Mouse (Mus musculus): ENCODE data around the gene Mettl8. TPM values are rescaled to one million over a fixed set of nuclear protein-coding genes. Genes with fewer than 3 reads are reported as not detected.

The Mettl8 gene
- polyA plus RNA-seq (2014; fragmentation: Nextera tagmentation; extraction: Ambion mirVana), result 25.1 and 26.1 TPM in 2 replicates

- WGBS, result under 1% methylated on average over 57 of the region's 57 CpGs
- Histone ChIP-seq H3K9me3 (ENCODE audit: control insufficient read depth, low read length) (no peaks in the 10 kb centered on the region), H3K4me3 (ENCODE audit: low read depth, low read length) (peak within 1 kb of the TSS; percentile 75), H3K27ac (ENCODE audit: low read depth, low read length) (peak within 1 kb of the TSS; percentile 91), H3K4me2 (replicated peaks; ENCODE audit: low read depth, low read length) (peak within 1 kb of the TSS; percentile 74), H3K9ac (ENCODE audit: low read depth, low read length) (peak within 1 kb of the TSS; percentile 89), H3K27me3 (ENCODE audit: control insufficient read depth, insufficient read depth, low read length) (no peaks in the 10 kb centered on the region), H3K4me1 (replicated peaks; ENCODE audit: control insufficient read depth, insufficient read depth, low read length) (no peaks in the 10 kb centered on the region), H3K36me3 (ENCODE audit: control insufficient read depth, insufficient read depth, low read length) (no peaks in the 10 kb centered on the region)
- DNase-seq (ENCODE audit: low spot score) (peak; percentile 97), ATAC-seq (ENCODE audit: low FRiP score) (peak; percentile 99)
These were observed at the start of gene Mettl8, which contains the start of gene Dcaf17 for GRCm38 (mm10) chr2:71055300-71056114. Mettl8 (minus strand) TSS chr2:71055583. Dcaf17 (plus strand) TSS chr2:71055328.

DNA sequence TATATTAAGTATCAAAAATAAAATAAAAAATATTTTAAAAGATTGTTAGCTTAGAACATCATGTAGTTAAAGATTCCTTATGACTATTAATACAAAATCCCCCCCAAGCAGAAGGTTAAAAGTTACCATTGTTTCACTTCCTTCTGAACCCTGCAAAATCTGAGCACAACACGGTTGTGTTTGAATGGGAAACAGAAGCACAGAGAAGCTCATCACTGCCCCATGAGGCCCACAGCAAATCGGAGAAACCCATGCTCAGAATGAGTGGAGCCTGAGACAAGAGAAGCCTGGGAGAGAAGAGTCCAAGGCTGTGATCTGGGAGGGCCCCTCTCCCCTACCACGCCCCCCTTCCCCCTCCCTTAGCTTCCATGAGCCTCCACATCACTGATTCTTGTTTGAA, 49.3 kb upstream of the Mettl8 start:
- no peak for ATAC-seq (ENCODE audit: low FRiP score)

DNA sequence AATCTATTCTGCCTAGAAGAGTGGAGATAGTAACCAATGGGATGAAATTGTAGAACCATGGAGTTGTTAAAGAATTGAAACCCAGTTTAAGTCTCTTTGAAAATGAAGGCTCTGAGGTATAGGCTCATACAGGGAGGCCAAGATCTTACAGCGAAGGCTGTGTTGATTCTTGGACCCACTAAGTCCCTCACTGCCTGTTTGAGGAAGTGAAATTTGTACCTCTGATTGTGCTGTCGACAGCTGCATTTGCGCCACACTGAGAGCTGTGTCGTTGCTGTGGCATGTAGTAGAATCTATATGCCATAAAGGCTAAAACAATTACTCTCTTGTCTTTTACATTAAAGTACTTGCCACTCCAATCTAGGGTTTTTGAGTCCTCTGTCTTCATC, 47.9 kb upstream of the Mettl8 start:
- no peaks in the 10 kb centered on the region for H3K36me3 ChIP-seq (ENCODE audit: control insufficient read depth, insufficient read depth, low read length)
- WGBS, result 89% methylated on average over 4 of the region's 4 CpGs
- H3K4me3 ChIP-seq (ENCODE audit: low read depth, low read length), result no peak overlapping the region
- H3K27me3 ChIP-seq (ENCODE audit: control insufficient read depth, insufficient read depth, low read length), result no peaks in the 10 kb centered on the region
- no peaks in the 10 kb centered on the region for H3K9me3 ChIP-seq (ENCODE audit: control insufficient read depth, low read length)
- DNase-seq (ENCODE audit: low spot score) (no peak), ATAC-seq (ENCODE audit: low FRiP score) (no peak)
- H3K4me2 ChIP-seq (replicated peaks; ENCODE audit: low read depth, low read length), result no peak overlapping the region
- no peak overlapping the region for H3K27ac ChIP-seq (ENCODE audit: low read depth, low read length)
- H3K4me1 ChIP-seq (replicated peaks; ENCODE audit: control insufficient read depth, insufficient read depth, low read length), result no peaks in the 10 kb centered on the region
- no peak overlapping the region for H3K9ac ChIP-seq (ENCODE audit: low read depth, low read length)

More for the DNA sequence above, 49.3 kb upstream of the Mettl8 start:
- Histone ChIP-seq H3K36me3 (ENCODE audit: control insufficient read depth, insufficient read depth, low read length) (no peaks in the 10 kb centered on the region), H3K9me3 (ENCODE audit: control insufficient read depth, low read length) (no peaks in the 10 kb centered on the region), H3K4me3 (ENCODE audit: low read depth, low read length) (no peak overlapping the region), H3K27ac (ENCODE audit: low read depth, low read length) (no peak overlapping the region), H3K27me3 (ENCODE audit: control insufficient read depth, insufficient read depth, low read length) (no peaks in the 10 kb centered on the region), H3K9ac (ENCODE audit: low read depth, low read length) (no peak overlapping the region), H3K4me2 (replicated peaks; ENCODE audit: low read depth, low read length) (no peak overlapping the region), H3K4me1 (replicated peaks; ENCODE audit: control insufficient read depth, insufficient read depth, low read length) (no peaks in the 10 kb centered on the region)
- no peak for DNase-seq (ENCODE audit: low spot score)
- WGBS, result 70% methylated on average over 3 of the region's 3 CpGs

DNA sequence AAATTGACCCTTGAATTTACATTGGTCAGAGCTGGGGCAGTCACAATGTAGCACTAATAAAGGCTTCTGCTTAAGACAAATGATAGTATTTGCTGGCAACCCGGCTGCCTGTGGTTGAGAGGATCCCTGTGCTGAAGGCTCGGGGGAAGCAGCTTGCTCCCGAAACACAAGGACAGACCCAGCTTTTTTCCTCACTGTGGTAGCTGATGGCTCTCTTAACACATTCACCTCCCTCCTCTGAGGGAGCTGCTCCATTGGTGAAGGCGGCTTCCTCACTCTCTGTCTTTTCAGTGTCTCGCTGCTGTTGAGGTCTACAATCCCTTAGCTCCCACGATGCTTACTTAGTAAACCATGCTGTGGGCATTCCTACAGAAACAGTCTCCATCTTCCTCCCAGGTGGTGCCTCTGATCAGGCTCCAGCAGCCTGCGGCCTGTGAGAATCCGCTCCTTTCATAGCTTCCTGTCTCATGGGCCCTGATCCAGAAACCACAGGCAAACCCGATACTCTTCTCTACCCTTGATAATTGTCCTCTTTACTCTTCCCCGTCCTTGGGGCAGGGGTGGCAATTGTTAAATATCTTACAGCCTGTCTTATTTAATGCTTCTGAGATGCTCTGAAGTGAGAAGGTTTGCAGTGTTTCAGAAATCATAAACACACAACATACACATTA, 47.4 kb upstream of the Mettl8 start:
- Histone ChIP-seq H3K4me1 (replicated peaks; ENCODE audit: control insufficient read depth, insufficient read depth, low read length) (no peaks in the 10 kb centered on the region), H3K9me3 (ENCODE audit: control insufficient read depth, low read length) (no peaks in the 10 kb centered on the region), H3K27me3 (ENCODE audit: control insufficient read depth, insufficient read depth, low read length) (no peaks in the 10 kb centered on the region), H3K4me2 (replicated peaks; ENCODE audit: low read depth, low read length) (no peak overlapping the region), H3K27ac (ENCODE audit: low read depth, low read length) (no peak overlapping the region), H3K9ac (ENCODE audit: low read depth, low read length) (no peak overlapping the region), H3K36me3 (ENCODE audit: control insufficient read depth, insufficient read depth, low read length) (no peaks in the 10 kb centered on the region), H3K4me3 (ENCODE audit: low read depth, low read length) (no peak overlapping the region)
- DNase-seq (ENCODE audit: low spot score) (no peak), ATAC-seq (ENCODE audit: low FRiP score) (no peak)
- WGBS, result 82% methylated on average over 10 of the region's 10 CpGs

DNA sequence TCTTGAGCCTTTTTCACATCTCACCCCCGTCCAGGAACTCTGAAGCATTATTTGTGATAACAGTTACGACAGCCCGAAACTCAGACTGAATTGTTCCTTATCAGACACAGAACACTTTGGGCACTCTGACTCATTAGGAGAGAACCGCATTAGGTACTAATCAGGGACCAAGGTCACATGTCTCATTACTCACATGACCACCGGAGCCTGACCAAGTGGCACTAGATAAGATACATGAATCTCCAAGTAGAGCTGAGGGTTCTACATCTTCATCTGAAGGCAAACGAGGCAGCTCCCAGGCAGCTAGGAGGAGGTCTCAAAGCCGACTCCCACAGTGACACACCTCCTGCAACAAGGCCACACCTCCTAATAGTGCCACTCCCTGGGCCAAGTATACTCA, 40.8 kb upstream of the Mettl8 start:
- Histone ChIP-seq H3K27ac (ENCODE audit: low read depth, low read length) (no peak overlapping the region), H3K4me2 (replicated peaks; ENCODE audit: low read depth, low read length) (no peak overlapping the region), H3K4me1 (replicated peaks; ENCODE audit: control insufficient read depth, insufficient read depth, low read length) (no peaks in the 10 kb centered on the region), H3K4me3 (ENCODE audit: low read depth, low read length) (no peak overlapping the region), H3K9me3 (ENCODE audit: control insufficient read depth, low read length) (no peaks in the 10 kb centered on the region), H3K27me3 (ENCODE audit: control insufficient read depth, insufficient read depth, low read length) (no peaks in the 10 kb centered on the region), H3K36me3 (ENCODE audit: control insufficient read depth, insufficient read depth, low read length) (no peaks in the 10 kb centered on the region), H3K9ac (ENCODE audit: low read depth, low read length) (no peak overlapping the region)
- ATAC-seq (ENCODE audit: low FRiP score), result no peak
- DNase-seq (ENCODE audit: low spot score), result no peak
- WGBS, result 90% methylated on average over 7 of the region's 7 CpGs

DNA sequence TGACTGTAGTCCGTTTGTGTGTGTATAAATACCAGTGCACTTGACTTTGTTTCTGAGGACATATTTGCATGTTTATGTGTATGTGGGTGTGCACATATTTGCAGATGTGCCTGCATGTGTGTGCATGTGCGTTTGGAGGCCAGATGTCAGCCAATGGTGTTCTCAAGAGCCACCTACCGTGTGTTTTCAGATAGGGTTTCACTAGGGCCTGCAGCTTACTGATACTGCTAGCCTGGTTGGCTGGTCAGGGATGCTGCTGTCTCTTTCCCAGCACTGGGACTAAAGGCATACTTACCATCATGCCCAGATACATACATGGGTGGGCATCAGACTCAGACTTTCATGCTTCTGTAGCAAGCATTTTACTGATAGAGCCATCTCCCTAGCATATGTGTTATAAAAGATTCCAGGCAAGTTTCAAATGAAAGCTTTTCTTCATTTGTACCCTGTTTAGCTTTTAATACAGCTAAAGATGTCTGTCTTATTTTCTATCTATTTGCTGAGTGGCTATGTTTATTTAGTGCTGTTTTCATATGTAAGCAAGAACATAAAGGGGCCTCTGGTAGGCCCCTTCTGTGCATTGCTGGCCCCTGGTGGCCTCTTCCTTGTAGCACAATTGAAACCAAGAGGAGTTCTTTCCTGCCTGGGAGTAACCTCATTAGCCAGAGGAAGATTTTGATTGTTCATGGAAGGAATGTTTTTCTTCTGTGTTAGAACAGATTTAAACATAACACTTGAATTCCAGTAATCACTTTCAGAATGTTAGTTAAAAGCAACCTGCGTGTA, 35.5 kb upstream of the Mettl8 start:
- no peaks in the 10 kb centered on the region; the same call in 1 of the 2 replicates for H3K36me3 ChIP-seq (ENCODE audit: control insufficient read depth, insufficient read depth, low read length)

GRCm38 (mm10) chr2:71089766-71090165, 34.4 kb upstream of the Mettl8 start:
- Histone ChIP-seq H3K27ac (ENCODE audit: low read depth, low read length) (no peak overlapping the region), H3K36me3 (ENCODE audit: control insufficient read depth, insufficient read depth, low read length) (no peaks in the 10 kb centered on the region; the same call in 1 of the 2 replicates), H3K27me3 (ENCODE audit: control insufficient read depth, insufficient read depth, low read length) (no peaks in the 10 kb centered on the region), H3K9me3 (ENCODE audit: control insufficient read depth, low read length) (no peaks in the 10 kb centered on the region), H3K4me1 (replicated peaks; ENCODE audit: control insufficient read depth, insufficient read depth, low read length) (no peaks in the 10 kb centered on the region), H3K4me3 (ENCODE audit: low read depth, low read length) (no peak overlapping the region), H3K9ac (ENCODE audit: low read depth, low read length) (no peak overlapping the region), H3K4me2 (replicated peaks; ENCODE audit: low read depth, low read length) (no peak overlapping the region)
- DNase-seq (ENCODE audit: low spot score) (no peak), ATAC-seq (ENCODE audit: low FRiP score) (no peak)
- WGBS, result 64% methylated on average over 3 of the region's 3 CpGs

More for the DNA sequence above, 35.5 kb upstream of the Mettl8 start:
- Histone ChIP-seq H3K9me3 (ENCODE audit: control insufficient read depth, low read length) (no peaks in the 10 kb centered on the region), H3K27ac (ENCODE audit: low read depth, low read length) (no peak overlapping the region), H3K4me3 (ENCODE audit: low read depth, low read length) (no peak overlapping the region), H3K27me3 (ENCODE audit: control insufficient read depth, insufficient read depth, low read length) (no peaks in the 10 kb centered on the region), H3K9ac (ENCODE audit: low read depth, low read length) (no peak overlapping the region), H3K4me2 (replicated peaks; ENCODE audit: low read depth, low read length) (no peak overlapping the region), H3K4me1 (replicated peaks; ENCODE audit: control insufficient read depth, insufficient read depth, low read length) (no peaks in the 10 kb centered on the region)
- no peak for ATAC-seq (ENCODE audit: low FRiP score)
- 82% methylated on average over 4 of the region's 4 CpGs for WGBS
- peak; percentile 20 for DNase-seq (ENCODE audit: low spot score)

- Histone ChIP-seq H3K4me2 (replicated peaks; ENCODE audit: low read depth, low read length) (no peak overlapping the region), H3K4me1 (replicated peaks; ENCODE audit: control insufficient read depth, insufficient read depth, low read length) (no peaks in the 10 kb centered on the region), H3K27ac (ENCODE audit: low read depth, low read length) (no peak overlapping the region), H3K36me3 (ENCODE audit: control insufficient read depth, insufficient read depth, low read length) (no peaks in the 10 kb centered on the region; the same call in 1 of the 2 replicates), H3K9ac (ENCODE audit: low read depth, low read length) (no peak overlapping the region), H3K27me3 (ENCODE audit: control insufficient read depth, insufficient read depth, low read length) (no peaks in the 10 kb centered on the region), H3K9me3 (ENCODE audit: control insufficient read depth, low read length) (no peaks in the 10 kb centered on the region), H3K4me3 (ENCODE audit: low read depth, low read length) (no peak overlapping the region)
- DNase-seq (ENCODE audit: low spot score) (no peak), ATAC-seq (ENCODE audit: low FRiP score) (no peak)
- 93% methylated on average over 6 of the region's 6 CpGs for WGBS
These were observed 28.2 kb upstream of the Mettl8 start for GRCm38 (mm10) chr2:71083454-71084193.
